In genomic region chr9:42674017-42674412, GRCm38 (mm10) we compare ENCODE assay signal across 11 mouse cellular contexts.
DNase-seq lines count a peak whose midpoint lies in the region; ATAC-seq and TF ChIP-seq lines count a peak whose summit lies in the region.
"Had no signal": no experiment of that assay in that cellular context is flagged by ENCODE, and none has a peak within 500 bp of the region (broad histone marks: within the 10 kb centered on the region; RNA-seq: fewer than 3 reads in every experiment).

No protein-coding gene starts in this region.

- TF ChIP-seq POLR2A in bone marrow, adult 2 months (IDR thresholded peaks at IDR 0.05; ENCODE audit: borderline replicate concordance, control insufficient read depth, low read depth, low read length) = no peak

- DNase-seq in layer of hippocampus, adult 11-12 months (ENCODE audit: low spot score) = peak; percentile 34
- DNase-seq in layer of hippocampus, postnatal 36 days = no peak
- DNase-seq in limb, embryonic 10.5 days (ENCODE audit: low spot score) = no peak
- DNase-seq in spleen, adult 12 weeks (ENCODE audit: low spot score) = no peak
- DNase-seq in retina, embryonic 14.5 days (ENCODE audit: low spot score) = no peak

- peak overlapping the region; percentile 47 for H3K4me2 ChIP-seq in intestine, embryonic 15.5 days (replicated peaks)
- H3K4me2 ChIP-seq: forebrain, embryonic 13.5 days; heart, embryonic 11.5 days had no signal

- ATAC-seq in intestine, embryonic 15.5 days = no peak
- ATAC-seq in inflammation-experienced regulatory T-cells, adult 6 months = no peak
- ATAC-seq: forebrain, embryonic 13.5 days had no signal

- TF ChIP-seq CTCF in bone marrow, adult 2 months (IDR thresholded peaks at IDR 0.05; ENCODE audit: control insufficient read depth, insufficient read depth, low read length) = no peak

- H3K4me1 ChIP-seq in bone marrow, adult 2 months (ENCODE audit: control insufficient read depth, insufficient read depth, low read length) = no peaks in the 10 kb centered on the region; the same call in 1 of the 2 replicates
- H3K4me1 ChIP-seq in intestine, embryonic 15.5 days (replicated peaks) = peaks cover 15% of the 10 kb centered on the region; the same call in 1 of the 2 replicates
- H3K4me1 ChIP-seq in limb, embryonic 10.5 days = peaks cover 23% of the 10 kb centered on the region
- H3K4me1 ChIP-seq: megakaryocyte, embryonic 14.5 days had no signal

- H3K4me3 ChIP-seq in bone marrow, adult 2 months (replicated peaks; ENCODE audit: control insufficient read depth, low read depth, low read length) = peak overlapping the region; percentile 15
- no peak overlapping the region for H3K4me3 ChIP-seq in intestine, embryonic 15.5 days (replicated peaks)
- no peak overlapping the region for H3K4me3 ChIP-seq in limb, embryonic 10.5 days
- H3K4me3 ChIP-seq: forebrain, embryonic 13.5 days; megakaryocyte, embryonic 14.5 days had no signal

- H3K9me3 ChIP-seq in intestine, embryonic 15.5 days = no peaks in the 10 kb centered on the region
- H3K9me3 ChIP-seq in limb, embryonic 10.5 days (replicated peaks) = no peaks in the 10 kb centered on the region
- H3K9me3 ChIP-seq: forebrain, embryonic 13.5 days; megakaryocyte, embryonic 14.5 days had no signal

- no peaks in the 10 kb centered on the region for H3K36me3 ChIP-seq in intestine, embryonic 15.5 days
- no peaks in the 10 kb centered on the region for H3K36me3 ChIP-seq in limb, embryonic 10.5 days

- H3K27ac ChIP-seq in bone marrow, adult 2 months (ENCODE audit: control insufficient read depth, insufficient read depth, low read depth, low read length, poor library complexity) = peak overlapping the region; percentile 52
- peak overlapping the region; percentile 90 for H3K27ac ChIP-seq in intestine, embryonic 15.5 days
- peak overlapping the region; percentile 81 for H3K27ac ChIP-seq in limb, embryonic 10.5 days
- H3K27ac ChIP-seq: forebrain, embryonic 13.5 days had no signal

- H3K27me3 ChIP-seq in intestine, embryonic 15.5 days (replicated peaks) = no peaks in the 10 kb centered on the region
- no peaks in the 10 kb centered on the region for H3K27me3 ChIP-seq in limb, embryonic 10.5 days (ENCODE audit: low read depth, poor library complexity, severe bottlenecking)
- H3K27me3 ChIP-seq: forebrain, embryonic 13.5 days had no signal

- no peak overlapping the region for H3K9ac ChIP-seq in intestine, embryonic 15.5 days
- H3K9ac ChIP-seq: forebrain, embryonic 13.5 days had no signal

- whole genome bisulfite sequencing in bone marrow, adult 2 months = 13% methylated on average over 5 of the region's 5 CpGs
- WGBS in intestine, embryonic 15.5 days = 46% methylated on average over 5 of the region's 5 CpGs
- WGBS in limb, embryonic 10.5 days = 51% methylated on average over 5 of the region's 5 CpGs
